Mouse (Mus musculus) intestine, embryonic 15.5 days (tissue): ENCODE measurements around the gene Stk39. TPM values are rescaled to one million over a fixed set of nuclear protein-coding genes. Genes with fewer than 3 reads are reported as not detected.

ENCODE experiments used
- ATAC-seq: fragments of 200-750 bp; cut with Nextera tagmentation; 2 replicates; pipeline ENCODE4 v1.8.0; 2017; ENCODE audit warnings: moderate TSS enrichment, moderate library complexity
- H3K27ac ChIP-seq: fragments of 300-500 bp; sonication (generic); 2 replicates; pipeline ENCODE4 v1.5.1; 2015; ENCODE audit warnings: mild to moderate bottlenecking, inconsistent platforms
- H3K27me3 ChIP-seq: fragments of 300-500 bp; sonication (generic); replicated peaks from 2 replicates; pipeline ENCODE4 v1.6.1; 2015; ENCODE audit warnings: inconsistent platforms
- H3K36me3 ChIP-seq: fragments of 300-500 bp; sonication (generic); 2 replicates; pipeline ENCODE4 v1.6.1; 2015; ENCODE audit warnings: inconsistent platforms
- H3K4me1 ChIP-seq: fragments of 300-500 bp; sonication (generic); replicated peaks from 2 replicates; pipeline ENCODE4 v1.6.1; 2015; ENCODE audit warnings: inconsistent platforms
- H3K4me2 ChIP-seq: fragments of 300-500 bp; sonication (generic); replicated peaks from 2 replicates; pipeline ENCODE4 v1.6.1; 2015; ENCODE audit warnings: mild to moderate bottlenecking, inconsistent platforms
- H3K4me3 ChIP-seq: fragments of 300-500 bp; sonication (generic); replicated peaks from 2 replicates; pipeline ENCODE4 v1.5.1; 2015; ENCODE audit warnings: inconsistent platforms
- H3K9ac ChIP-seq: fragments of 300-500 bp; sonication (generic); 2 replicates; pipeline ENCODE4 v1.6.1; 2015; ENCODE audit warnings: inconsistent platforms
- H3K9me3 ChIP-seq: fragments of 300-500 bp; sonication (generic); 2 replicates; pipeline ENCODE4 v1.6.1; 2016; ENCODE audit warnings: inconsistent platforms
- WGBS: fragments of 180-500 bp; shearing (Covaris S2); methylation state at CpG from one replicate; pipeline ENCODE4 v1.1.7; 2015; 5-methylcytosine and 5-hydroxymethylcytosine counted together
- polyA plus RNA-seq: library from polyadenylated mRNA; unstranded; fragments of >200 nt; fragmentation: Nextera tagmentation; extraction: Ambion mirVana; gene quantifications from 2 replicates; pipeline ENCODE4 v1.2.1, GENCODE M21; 2015

Gene Stk39
- polyA plus RNA-seq, 1 experiment from 2014 or later = 14.5 TPM

GRCm38 (mm10) chr2:68284391-68284790 is 187.7 kb downstream of the Stk39 start:
- Histone ChIP-seq H3K4me1 (no peaks in the 10 kb centered on the region), H3K9ac (no peak overlapping the region), H3K27ac (no peak overlapping the region), H3K36me3 (no peaks in the 10 kb centered on the region), H3K27me3 (no peaks in the 10 kb centered on the region), H3K4me2 (no peak overlapping the region), H3K9me3 (no peaks in the 10 kb centered on the region), H3K4me3 (no peak overlapping the region)
- WGBS = 63% methylated on average over 2 of the region's 2 CpGs
- no peak for ATAC-seq

GRCm38 (mm10) chr2:68283021-68283548 is 189.0 kb downstream of the Stk39 start:
- WGBS = 87% methylated on average over 6 of the region's 6 CpGs
- no peak overlapping the region for H3K27ac ChIP-seq
- no peak overlapping the region for H3K4me2 ChIP-seq
- no peak overlapping the region for H3K4me3 ChIP-seq
- no peaks in the 10 kb centered on the region for H3K9me3 ChIP-seq
- H3K9ac ChIP-seq = no peak overlapping the region
- ATAC-seq = no peak
- H3K27me3 ChIP-seq = no peaks in the 10 kb centered on the region
- H3K36me3 ChIP-seq = no peaks in the 10 kb centered on the region
- no peaks in the 10 kb centered on the region for H3K4me1 ChIP-seq

- no peaks in the 10 kb centered on the region for H3K9me3 ChIP-seq
- no peak for ATAC-seq
- no peak overlapping the region for H3K9ac ChIP-seq
- WGBS = 95% methylated on average over 3 of the region's 3 CpGs
- H3K4me3 ChIP-seq = no peak overlapping the region
- H3K27ac ChIP-seq = no peak overlapping the region
- no peaks in the 10 kb centered on the region for H3K4me1 ChIP-seq
- no peaks in the 10 kb centered on the region for H3K36me3 ChIP-seq
- no peaks in the 10 kb centered on the region for H3K27me3 ChIP-seq
- no peak overlapping the region for H3K4me2 ChIP-seq
These were observed 190.5 kb downstream of the Stk39 start for GRCm38 (mm10) chr2:68281575-68281974.

- H3K9ac ChIP-seq = no peak overlapping the region
- H3K4me1 ChIP-seq = no peaks in the 10 kb centered on the region
- no peak overlapping the region for H3K27ac ChIP-seq
- no peak overlapping the region for H3K4me2 ChIP-seq
- H3K36me3 ChIP-seq = no peaks in the 10 kb centered on the region
- H3K9me3 ChIP-seq = no peaks in the 10 kb centered on the region
- 59% methylated on average over 4 of the region's 4 CpGs for whole genome bisulfite sequencing
- no peaks in the 10 kb centered on the region for H3K27me3 ChIP-seq
- no peak overlapping the region for H3K4me3 ChIP-seq
- no peak for ATAC-seq
These were observed 200.8 kb downstream of the Stk39 start for GRCm38 (mm10) chr2:68271301-68271700.

GRCm38 (mm10) chr2:68270836-68271235 is 201.2 kb downstream of the Stk39 start:
- Histone ChIP-seq H3K4me3 (no peak overlapping the region), H3K9me3 (no peaks in the 10 kb centered on the region), H3K4me1 (no peaks in the 10 kb centered on the region), H3K27ac (no peak overlapping the region), H3K9ac (no peak overlapping the region), H3K4me2 (no peak overlapping the region), H3K27me3 (no peaks in the 10 kb centered on the region), H3K36me3 (no peaks in the 10 kb centered on the region)
- no peak for ATAC-seq
- 81% methylated on average over 6 of the region's 6 CpGs for WGBS

GRCm38 (mm10) chr2:68269646-68270045 is 202.4 kb downstream of the Stk39 start:
- WGBS = 91% methylated on average over 4 of the region's 4 CpGs
- Histone ChIP-seq H3K4me3 (no peak overlapping the region), H3K9me3 (no peaks in the 10 kb centered on the region), H3K4me2 (no peak overlapping the region), H3K9ac (no peak overlapping the region), H3K4me1 (no peaks in the 10 kb centered on the region), H3K27ac (no peak overlapping the region), H3K36me3 (no peaks in the 10 kb centered on the region), H3K27me3 (no peaks in the 10 kb centered on the region)
- ATAC-seq = no peak

GRCm38 (mm10) chr2:68264826-68265225 is 207.2 kb downstream of the Stk39 start:
- H3K9me3 ChIP-seq = no peaks in the 10 kb centered on the region
- ATAC-seq = no peak

GRCm38 (mm10) chr2:68260911-68261310 is 211.2 kb downstream of the Stk39 start:
- H3K27ac ChIP-seq = no peak overlapping the region
- no peaks in the 10 kb centered on the region for H3K27me3 ChIP-seq
- ATAC-seq = no peak
- no peaks in the 10 kb centered on the region for H3K4me1 ChIP-seq
- 88% methylated on average over 2 of the region's 2 CpGs for WGBS
- H3K9me3 ChIP-seq = no peaks in the 10 kb centered on the region
- H3K36me3 ChIP-seq = no peaks in the 10 kb centered on the region
- H3K9ac ChIP-seq = no peak overlapping the region
- H3K4me2 ChIP-seq = no peak overlapping the region
- no peak overlapping the region for H3K4me3 ChIP-seq

More at GRCm38 (mm10) chr2:68264826-68265225, 207.2 kb downstream of the Stk39 start:
- Histone ChIP-seq H3K9ac (no peak overlapping the region), H3K4me1 (no peaks in the 10 kb centered on the region), H3K36me3 (no peaks in the 10 kb centered on the region), H3K27ac (no peak overlapping the region), H3K4me3 (no peak overlapping the region), H3K27me3 (no peaks in the 10 kb centered on the region), H3K4me2 (no peak overlapping the region)
- WGBS = 82% methylated on average over 5 of the region's 5 CpGs

- no peaks in the 10 kb centered on the region for H3K36me3 ChIP-seq
- no peak overlapping the region for H3K9ac ChIP-seq
- no peaks in the 10 kb centered on the region for H3K27me3 ChIP-seq
- no peak overlapping the region for H3K4me2 ChIP-seq
- H3K9me3 ChIP-seq = no peaks in the 10 kb centered on the region
- no peaks in the 10 kb centered on the region for H3K4me1 ChIP-seq
- no peak overlapping the region for H3K27ac ChIP-seq
- H3K4me3 ChIP-seq = no peak overlapping the region
- peak; percentile 36 for ATAC-seq
- 40% methylated on average over 6 of the region's 6 CpGs for WGBS
These were observed 214.5 kb downstream of the Stk39 start for GRCm38 (mm10) chr2:68257571-68257970.

- H3K4me1 ChIP-seq = no peaks in the 10 kb centered on the region
- no peaks in the 10 kb centered on the region for H3K36me3 ChIP-seq
- H3K27ac ChIP-seq = no peak overlapping the region
- no peaks in the 10 kb centered on the region for H3K9me3 ChIP-seq
- 92% methylated on average over 8 of the region's 8 CpGs for WGBS
- H3K27me3 ChIP-seq = no peaks in the 10 kb centered on the region
- no peak overlapping the region for H3K4me3 ChIP-seq
- no peak overlapping the region for H3K4me2 ChIP-seq
- no peak overlapping the region for H3K9ac ChIP-seq
- no peak for ATAC-seq
These were observed 215.6 kb downstream of the Stk39 start for GRCm38 (mm10) chr2:68256472-68256871.

- Histone ChIP-seq H3K4me2 (no peak overlapping the region), H3K4me3 (no peak overlapping the region), H3K9me3 (no peaks in the 10 kb centered on the region), H3K4me1 (no peaks in the 10 kb centered on the region), H3K27me3 (no peaks in the 10 kb centered on the region), H3K9ac (no peak overlapping the region), H3K36me3 (no peaks in the 10 kb centered on the region), H3K27ac (no peak overlapping the region)
- ATAC-seq = no peak
- 45% methylated on average over 4 of the region's 4 CpGs for WGBS
These were observed 217.3 kb downstream of the Stk39 start for GRCm38 (mm10) chr2:68254756-68255155.

- H3K36me3 ChIP-seq = no peaks in the 10 kb centered on the region
- H3K9me3 ChIP-seq = no peaks in the 10 kb centered on the region
- no peak overlapping the region for H3K9ac ChIP-seq
- WGBS = 79% methylated on average over 2 of the region's 2 CpGs
- H3K27ac ChIP-seq = no peak overlapping the region
- H3K4me1 ChIP-seq = no peaks in the 10 kb centered on the region
- ATAC-seq = no peak
- no peak overlapping the region for H3K4me3 ChIP-seq
- no peaks in the 10 kb centered on the region for H3K27me3 ChIP-seq
- no peak overlapping the region for H3K4me2 ChIP-seq
These were observed 218.8 kb downstream of the Stk39 start for GRCm38 (mm10) chr2:68253222-68253621.

- H3K9me3 ChIP-seq = no peaks in the 10 kb centered on the region
- H3K9ac ChIP-seq = no peak overlapping the region
- no peak overlapping the region for H3K4me2 ChIP-seq
- no peak for ATAC-seq
- H3K27me3 ChIP-seq = no peaks in the 10 kb centered on the region
- 88% methylated on average over 6 of the region's 6 CpGs for WGBS
- H3K4me1 ChIP-seq = no peaks in the 10 kb centered on the region
- no peak overlapping the region for H3K27ac ChIP-seq
- no peaks in the 10 kb centered on the region for H3K36me3 ChIP-seq
- no peak overlapping the region for H3K4me3 ChIP-seq
These were observed 219.9 kb downstream of the Stk39 start for GRCm38 (mm10) chr2:68252048-68252758.
